Mouse (Mus musculus): ENCODE measurements at regions not wholly inside any gene's neighbourhood (a gene's known extent, or its start where the extent isn't known, plus 50 kb on each side); places are given as distances from the start of the nearest gene placed in this dataset.

DNA sequence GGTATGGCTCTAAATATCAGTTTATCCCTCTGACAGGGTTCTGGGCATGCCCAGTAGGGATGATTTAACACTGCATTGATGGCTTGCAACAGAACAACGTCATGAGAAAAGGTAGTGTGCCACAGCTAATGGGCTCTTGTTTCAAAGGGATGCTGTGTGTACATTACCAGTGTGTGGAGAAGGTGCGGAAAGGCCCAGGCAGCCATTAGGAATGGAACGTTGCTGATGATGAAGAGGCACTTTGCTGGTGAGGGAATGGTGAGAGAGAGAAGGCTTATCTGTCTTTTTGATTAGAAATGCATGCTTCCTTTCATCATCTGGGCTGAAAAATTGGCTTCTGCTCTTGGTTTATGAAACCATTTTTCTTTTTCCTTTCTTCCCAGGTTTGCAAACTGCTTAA lies 432.3 kb downstream of the Meis1 start:
- Histone ChIP-seq H3K9ac (replicated peaks; ENCODE audit: low read length) (no peak overlapping the region), H3K4me3 (ENCODE audit: low read depth, low read length) (no peak overlapping the region), H3K36me3 (replicated peaks; ENCODE audit: control insufficient read depth, insufficient read depth, low read depth, low read length) (no peaks in the 10 kb centered on the region), H3K4me2 (ENCODE audit: low read depth, low read length) (no peak overlapping the region), H3K9me3 (replicated peaks; ENCODE audit: control insufficient read depth, low read length) (no peaks in the 10 kb centered on the region), H3K27ac (replicated peaks; ENCODE audit: low read depth, low read length) (no peak overlapping the region), H3K4me1 (ENCODE audit: control insufficient read depth, insufficient read depth, low read length) (no peaks in the 10 kb centered on the region), H3K27me3 (ENCODE audit: control insufficient read depth, insufficient read depth, low read length) (no peaks in the 10 kb centered on the region)
- no peak for DNase-seq (ENCODE audit: low spot score)
- 71% methylated on average over 3 of the region's 3 CpGs for WGBS
- no peak for ATAC-seq (replicated peaks; ENCODE audit: insufficient number of reproducible peaks, low FRiP score, low TSS enrichment, low read depth)

DNA sequence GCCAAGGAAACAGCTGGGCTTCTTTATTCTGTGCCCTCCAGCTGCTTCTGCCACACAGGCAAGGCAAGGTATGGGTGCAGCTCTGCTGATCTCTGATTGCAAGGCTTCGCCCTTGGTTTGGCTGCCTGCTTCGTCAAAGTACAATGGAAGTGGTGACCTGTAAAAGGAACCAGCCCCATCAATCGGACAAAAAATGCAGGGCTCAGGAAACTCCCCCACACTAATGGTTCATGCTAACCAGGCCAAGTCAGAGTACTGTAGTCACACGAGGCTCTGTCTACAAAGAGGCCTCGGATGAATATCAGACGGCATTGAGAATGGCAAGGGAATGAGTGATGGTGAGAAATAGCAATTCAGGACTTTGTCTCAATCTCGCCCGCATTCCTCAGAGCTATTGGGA lies 433.8 kb downstream of the Meis1 start:
- ATAC-seq (replicated peaks; ENCODE audit: insufficient number of reproducible peaks, low FRiP score, low TSS enrichment, low read depth) (no peak), DNase-seq (ENCODE audit: low spot score) (no peak)
- 70% methylated on average over 8 of the region's 8 CpGs for WGBS

DNA sequence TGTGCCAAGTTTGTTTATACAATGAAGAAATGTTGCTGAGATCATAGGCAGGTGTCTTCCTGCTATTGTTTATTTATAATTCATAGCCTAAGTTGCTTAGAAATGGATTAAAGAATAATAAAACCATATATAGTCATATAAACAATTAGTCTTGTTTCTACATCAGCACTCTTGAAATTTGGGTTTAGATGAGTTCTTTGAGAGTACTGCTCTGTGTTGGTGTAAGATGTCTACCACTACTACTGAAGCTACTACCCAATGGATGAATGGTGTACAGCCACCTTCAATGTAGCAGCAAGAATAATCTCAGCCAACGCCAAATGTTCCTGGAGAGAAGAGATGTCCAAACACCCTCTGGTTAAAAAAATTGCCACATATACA lies 436.0 kb downstream of the Meis1 start:
- Histone ChIP-seq H3K27ac (replicated peaks; ENCODE audit: low read depth, low read length) (no peak overlapping the region), H3K4me1 (ENCODE audit: control insufficient read depth, insufficient read depth, low read length) (no peaks in the 10 kb centered on the region), H3K9me3 (replicated peaks; ENCODE audit: control insufficient read depth, low read length) (no peaks in the 10 kb centered on the region), H3K4me2 (ENCODE audit: low read depth, low read length) (no peak overlapping the region), H3K27me3 (ENCODE audit: control insufficient read depth, insufficient read depth, low read length) (no peaks in the 10 kb centered on the region), H3K9ac (replicated peaks; ENCODE audit: low read length) (no peak overlapping the region), H3K4me3 (ENCODE audit: low read depth, low read length) (no peak overlapping the region), H3K36me3 (replicated peaks; ENCODE audit: control insufficient read depth, insufficient read depth, low read depth, low read length) (no peaks in the 10 kb centered on the region)
- no peak for ATAC-seq (replicated peaks; ENCODE audit: insufficient number of reproducible peaks, low FRiP score, low TSS enrichment, low read depth)
- 87% methylated on average over 1 of the region's 1 CpGs for WGBS
- DNase-seq (ENCODE audit: low spot score): no peak

More for the DNA sequence above, 433.8 kb downstream of the Meis1 start:
- no peaks in the 10 kb centered on the region for H3K36me3 ChIP-seq (replicated peaks; ENCODE audit: control insufficient read depth, insufficient read depth, low read depth, low read length)
- no peaks in the 10 kb centered on the region for H3K27me3 ChIP-seq (ENCODE audit: control insufficient read depth, insufficient read depth, low read length)
- H3K9me3 ChIP-seq (replicated peaks; ENCODE audit: control insufficient read depth, low read length): no peaks in the 10 kb centered on the region
- no peak overlapping the region for H3K27ac ChIP-seq (replicated peaks; ENCODE audit: low read depth, low read length)
- H3K4me1 ChIP-seq (ENCODE audit: control insufficient read depth, insufficient read depth, low read length): no peaks in the 10 kb centered on the region
- no peak overlapping the region for H3K9ac ChIP-seq (replicated peaks; ENCODE audit: low read length)
- H3K4me2 ChIP-seq (ENCODE audit: low read depth, low read length): no peak overlapping the region
- H3K4me3 ChIP-seq (ENCODE audit: low read depth, low read length): no peak overlapping the region

DNA sequence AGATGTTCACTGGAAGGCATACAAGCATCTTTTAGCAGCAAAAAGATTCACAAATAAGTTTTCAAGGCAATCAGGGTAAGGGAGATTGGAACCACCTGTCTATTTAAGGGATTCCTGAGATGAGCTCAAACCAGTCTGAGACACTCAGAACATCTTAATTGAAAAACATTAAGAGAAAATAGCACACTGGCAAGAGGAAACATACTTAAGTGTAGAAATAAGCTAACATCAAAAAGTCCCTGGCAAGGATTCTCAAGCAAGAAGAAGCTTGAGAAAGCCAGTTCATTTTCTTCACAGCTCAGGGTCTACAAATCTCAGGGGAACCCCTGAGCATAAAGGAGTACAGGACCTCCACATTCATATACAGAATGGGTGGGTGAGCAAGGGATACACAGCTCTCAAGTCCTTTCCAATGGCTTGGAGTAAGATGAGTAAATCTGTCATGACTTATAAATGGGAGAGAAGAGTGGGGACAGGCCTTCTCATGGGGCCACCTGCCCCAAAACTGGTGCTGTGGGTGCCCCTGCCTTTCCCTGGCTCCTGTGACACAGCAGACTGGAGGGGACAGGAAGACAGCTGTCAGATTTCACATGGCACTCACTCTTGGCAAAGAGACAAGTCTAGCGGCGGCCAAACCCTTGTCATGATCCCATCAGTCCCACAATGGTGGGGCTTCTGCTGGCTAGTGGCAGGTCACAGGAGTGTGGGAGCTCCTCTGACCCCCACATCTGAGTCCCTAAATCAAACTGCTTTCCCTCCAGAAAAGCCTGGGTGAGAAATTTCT lies 436.6 kb downstream of the Meis1 start:
- Histone ChIP-seq H3K36me3 (replicated peaks; ENCODE audit: control insufficient read depth, insufficient read depth, low read depth, low read length) (no peaks in the 10 kb centered on the region), H3K4me2 (ENCODE audit: low read depth, low read length) (no peak overlapping the region)

DNA sequence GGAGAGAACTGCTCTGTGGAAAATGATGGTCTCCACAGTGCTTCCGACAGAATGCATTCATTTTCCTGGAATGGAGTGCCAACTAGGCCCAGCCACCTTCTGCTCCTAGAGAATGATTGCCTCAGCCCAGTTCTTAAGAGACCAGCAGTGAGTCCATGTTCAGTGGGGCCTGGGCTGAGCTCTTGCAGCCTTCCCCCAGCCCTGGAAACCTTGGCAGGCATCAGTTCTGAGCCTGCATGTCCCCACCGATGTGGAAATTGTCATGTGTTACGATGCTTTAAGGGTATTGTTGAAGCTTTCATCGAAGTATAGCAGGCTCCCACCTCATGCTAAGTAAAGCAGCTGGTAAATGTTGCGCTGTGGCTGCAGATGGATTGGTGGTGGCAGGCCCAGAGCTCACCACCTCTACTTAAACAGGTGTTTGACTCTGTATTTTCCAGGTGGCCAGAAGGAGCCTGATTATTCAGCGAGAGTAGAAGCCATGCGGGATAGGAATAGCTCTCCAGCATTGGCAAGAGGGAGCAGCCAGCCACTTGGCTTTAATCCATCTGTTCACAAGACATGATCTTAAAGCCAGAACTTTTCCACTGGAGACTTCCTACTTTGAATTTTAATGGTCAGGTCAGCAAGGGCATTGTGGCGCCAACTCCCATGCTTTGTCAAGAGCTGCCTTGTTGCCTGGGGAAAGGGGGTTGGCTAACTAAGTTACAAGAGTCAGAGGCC lies 437.5 kb downstream of the Meis1 start:
- no peak for ATAC-seq (replicated peaks; ENCODE audit: insufficient number of reproducible peaks, low FRiP score, low TSS enrichment, low read depth)
- H3K9ac ChIP-seq (replicated peaks; ENCODE audit: low read length): no peak overlapping the region
- WGBS: 86% methylated on average over 8 of the region's 8 CpGs

More for the DNA sequence above, 436.6 kb downstream of the Meis1 start:
- H3K9me3 ChIP-seq (replicated peaks; ENCODE audit: control insufficient read depth, low read length): no peaks in the 10 kb centered on the region
- 77% methylated on average over 2 of the region's 2 CpGs for WGBS
- H3K27ac ChIP-seq (replicated peaks; ENCODE audit: low read depth, low read length): no peak overlapping the region
- no peaks in the 10 kb centered on the region for H3K27me3 ChIP-seq (ENCODE audit: control insufficient read depth, insufficient read depth, low read length)
- ATAC-seq (replicated peaks; ENCODE audit: insufficient number of reproducible peaks, low FRiP score, low TSS enrichment, low read depth) (no peak), DNase-seq (ENCODE audit: low spot score) (no peak)
- no peaks in the 10 kb centered on the region for H3K4me1 ChIP-seq (ENCODE audit: control insufficient read depth, insufficient read depth, low read length)
- H3K4me3 ChIP-seq (ENCODE audit: low read depth, low read length): no peak overlapping the region
- H3K9ac ChIP-seq (replicated peaks; ENCODE audit: low read length): no peak overlapping the region

DNA sequence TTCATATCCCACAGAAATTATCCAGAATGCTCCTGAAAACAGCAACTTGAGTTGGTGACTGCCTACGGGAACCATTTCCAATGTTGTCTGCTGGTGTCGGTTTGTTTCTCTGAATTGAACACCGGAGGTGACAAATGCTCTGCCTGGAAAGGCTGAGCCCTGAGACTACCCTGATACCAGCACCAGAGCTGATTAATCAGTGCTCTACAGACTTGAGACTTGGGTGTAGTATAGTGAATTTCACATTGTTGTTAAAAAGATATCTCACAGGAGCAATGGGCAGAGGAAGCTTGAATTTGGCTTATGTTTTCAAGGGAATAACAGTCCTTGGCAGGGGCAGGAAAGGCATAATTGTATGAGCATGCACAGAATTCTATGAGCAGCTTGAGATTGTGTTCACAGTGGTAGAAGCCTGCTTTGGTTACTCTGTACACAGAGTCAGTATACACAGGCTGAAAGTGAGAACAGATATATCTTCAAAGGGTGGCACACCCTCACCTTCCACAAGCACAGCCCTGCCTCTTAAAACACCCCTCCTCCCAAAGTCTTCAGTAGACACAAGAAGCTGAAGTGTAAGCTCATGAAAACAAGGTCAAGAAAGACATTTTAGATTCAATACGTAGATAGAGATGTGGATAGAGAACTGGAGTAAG lies 447.1 kb downstream of the Meis1 start:
- Histone ChIP-seq H3K9ac (replicated peaks; ENCODE audit: low read length) (no peak overlapping the region), H3K27ac (replicated peaks; ENCODE audit: low read depth, low read length) (no peak overlapping the region), H3K4me2 (ENCODE audit: low read depth, low read length) (no peak overlapping the region), H3K9me3 (replicated peaks; ENCODE audit: control insufficient read depth, low read length) (no peaks in the 10 kb centered on the region), H3K4me3 (ENCODE audit: low read depth, low read length) (no peak overlapping the region), H3K27me3 (ENCODE audit: control insufficient read depth, insufficient read depth, low read length) (no peaks in the 10 kb centered on the region), H3K36me3 (replicated peaks; ENCODE audit: control insufficient read depth, insufficient read depth, low read depth, low read length) (no peaks in the 10 kb centered on the region), H3K4me1 (ENCODE audit: control insufficient read depth, insufficient read depth, low read length) (no peaks in the 10 kb centered on the region)
- 90% methylated on average over 4 of the region's 4 CpGs for WGBS
- no peak for DNase-seq (ENCODE audit: low spot score)
- no peak for ATAC-seq (replicated peaks; ENCODE audit: insufficient number of reproducible peaks, low FRiP score, low TSS enrichment, low read depth)

More for the DNA sequence above, 437.5 kb downstream of the Meis1 start:
- H3K36me3 ChIP-seq (replicated peaks; ENCODE audit: control insufficient read depth, insufficient read depth, low read depth, low read length): no peaks in the 10 kb centered on the region
- no peak overlapping the region for H3K4me2 ChIP-seq (ENCODE audit: low read depth, low read length)
- H3K4me3 ChIP-seq (ENCODE audit: low read depth, low read length): no peak overlapping the region
- no peaks in the 10 kb centered on the region for H3K9me3 ChIP-seq (replicated peaks; ENCODE audit: control insufficient read depth, low read length)
- H3K27me3 ChIP-seq (ENCODE audit: control insufficient read depth, insufficient read depth, low read length): no peaks in the 10 kb centered on the region
- H3K4me1 ChIP-seq (ENCODE audit: control insufficient read depth, insufficient read depth, low read length): no peaks in the 10 kb centered on the region
- no peak overlapping the region for H3K27ac ChIP-seq (replicated peaks; ENCODE audit: low read depth, low read length)
- DNase-seq (ENCODE audit: low spot score): no peak

DNA sequence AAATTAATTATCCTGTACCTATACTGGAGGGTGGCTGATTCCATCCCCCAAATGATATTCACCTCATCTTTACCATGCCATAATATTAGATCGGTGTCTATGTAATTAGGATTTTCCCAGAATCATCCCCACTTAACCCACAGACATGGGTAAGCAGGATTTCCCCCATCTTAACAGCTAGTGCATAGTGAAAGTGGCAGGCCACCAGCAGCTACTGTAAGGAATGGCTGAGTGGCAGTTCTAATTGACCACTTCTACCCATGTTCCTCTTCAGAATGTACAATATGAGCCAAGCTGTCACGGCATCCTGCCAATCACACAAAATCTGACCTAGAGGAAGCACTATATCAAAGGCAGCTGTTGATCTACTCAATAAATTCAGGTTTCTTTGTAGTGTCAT lies 455.8 kb downstream of the Meis1 start:
- ATAC-seq (replicated peaks; ENCODE audit: insufficient number of reproducible peaks, low FRiP score, low TSS enrichment, low read depth): no peak
- Histone ChIP-seq H3K4me1 (ENCODE audit: control insufficient read depth, insufficient read depth, low read length) (no peaks in the 10 kb centered on the region), H3K27ac (replicated peaks; ENCODE audit: low read depth, low read length) (no peak overlapping the region), H3K9me3 (replicated peaks; ENCODE audit: control insufficient read depth, low read length) (no peaks in the 10 kb centered on the region), H3K27me3 (ENCODE audit: control insufficient read depth, insufficient read depth, low read length) (no peaks in the 10 kb centered on the region), H3K4me2 (ENCODE audit: low read depth, low read length) (no peak overlapping the region), H3K9ac (replicated peaks; ENCODE audit: low read length) (no peak overlapping the region), H3K4me3 (ENCODE audit: low read depth, low read length) (no peak overlapping the region), H3K36me3 (replicated peaks; ENCODE audit: control insufficient read depth, insufficient read depth, low read depth, low read length) (no peaks in the 10 kb centered on the region)
- 91% methylated on average over 2 of the region's 2 CpGs for WGBS
- DNase-seq (ENCODE audit: low spot score): no peak

DNA sequence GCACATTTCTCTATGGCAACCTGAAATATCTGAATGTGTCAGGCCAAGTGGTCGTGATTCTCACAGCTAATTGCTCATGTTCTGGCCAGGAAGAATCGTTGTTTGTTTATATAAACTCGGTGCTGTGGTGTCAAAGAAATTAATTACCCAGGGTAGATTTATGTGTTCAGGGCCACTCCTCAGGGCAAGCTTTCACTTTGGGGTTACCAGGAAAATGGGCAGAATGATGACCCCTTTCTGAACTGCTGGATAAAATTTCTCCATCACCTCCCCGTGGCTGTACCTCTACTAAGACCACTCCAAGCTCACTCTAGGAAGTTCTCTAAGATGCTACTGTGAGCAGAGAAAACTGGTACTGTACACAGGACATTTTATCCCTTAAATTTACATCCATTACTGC lies 460.1 kb downstream of the Meis1 start:
- Histone ChIP-seq H3K9me3 (replicated peaks; ENCODE audit: control insufficient read depth, low read length) (no peaks in the 10 kb centered on the region), H3K4me1 (ENCODE audit: control insufficient read depth, insufficient read depth, low read length) (no peaks in the 10 kb centered on the region), H3K4me3 (ENCODE audit: low read depth, low read length) (no peak overlapping the region), H3K27ac (replicated peaks; ENCODE audit: low read depth, low read length) (no peak overlapping the region), H3K36me3 (replicated peaks; ENCODE audit: control insufficient read depth, insufficient read depth, low read depth, low read length) (no peaks in the 10 kb centered on the region), H3K27me3 (ENCODE audit: control insufficient read depth, insufficient read depth, low read length) (no peaks in the 10 kb centered on the region), H3K4me2 (ENCODE audit: low read depth, low read length) (no peak overlapping the region), H3K9ac (replicated peaks; ENCODE audit: low read length) (no peak overlapping the region)
- no peak for DNase-seq (ENCODE audit: low spot score)
- WGBS: 33% methylated on average over 4 of the region's 4 CpGs
- ATAC-seq (replicated peaks; ENCODE audit: insufficient number of reproducible peaks, low FRiP score, low TSS enrichment, low read depth): no peak

All from embryonic facial prominence, embryonic 11.5 days (tissue).